Mouse (Mus musculus): ENCODE results near the gene Npc2. TPM values are rescaled to one million over a fixed set of nuclear protein-coding genes. Genes with fewer than 3 reads are reported as not detected.

Gene Npc2
- total RNA-seq, 2 experiments from 2014 or later: 25.9 to 28.2 TPM

- Histone ChIP-seq H3K27ac (peak overlapping the region; percentile 90), H3K4me3 (peak overlapping the region; percentile 65)
- TF ChIP-seq CTCF (conservative IDR thresholded peaks at IDR 0.05): no peak
- no peak for DNase-seq (ENCODE audit: low spot score in 2 of 2)
These were observed 901 bp downstream of the Npc2 start for GRCm38 (mm10) chr12:84771981-84772520.

GRCm38 (mm10) chr12:84769624-84770023, 3.3 kb downstream of the Npc2 start:
- H3K4me3 ChIP-seq: no peak overlapping the region
- no peak for TF ChIP-seq CTCF (conservative IDR thresholded peaks at IDR 0.05)
- no peak overlapping the region for H3K27ac ChIP-seq
- no peak for DNase-seq (ENCODE audit: low spot score in 2 of 2)

DNA sequence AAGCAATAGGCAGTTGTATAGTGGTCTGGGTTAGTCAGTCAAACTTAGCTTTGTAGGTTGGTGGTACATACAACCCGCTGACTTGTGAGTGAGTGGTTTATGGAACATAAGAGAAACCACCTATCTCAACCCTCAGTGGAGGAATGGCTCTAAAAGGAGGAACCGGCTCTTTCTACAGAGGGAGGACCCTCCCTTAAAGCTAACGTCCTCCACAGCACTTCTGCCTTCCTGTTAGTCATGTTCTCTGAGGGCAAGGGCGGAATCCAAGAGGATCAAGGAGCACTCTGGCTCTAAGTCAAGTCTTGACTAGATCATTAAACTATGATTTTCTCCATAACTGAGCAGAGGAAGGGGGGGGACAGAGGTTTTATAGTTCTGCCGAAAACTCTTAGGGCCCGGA, 5.4 kb downstream of the Npc2 start:
- DNase-seq (ENCODE audit: low spot score in 2 of 2): no peak
- TF ChIP-seq CTCF (conservative IDR thresholded peaks at IDR 0.05): no peak
- Histone ChIP-seq H3K4me3 (no peak overlapping the region), H3K27ac (no peak overlapping the region)

GRCm38 (mm10) chr12:84766113-84766735, 6.7 kb downstream of the Npc2 start:
- no peak for TF ChIP-seq CTCF (conservative IDR thresholded peaks at IDR 0.05)
- Histone ChIP-seq H3K4me3 (no peak overlapping the region), H3K27ac (no peak overlapping the region)
- DNase-seq (ENCODE audit: low spot score in 2 of 2): no peak

- no peak overlapping the region for H3K27ac ChIP-seq
- H3K4me3 ChIP-seq: no peak overlapping the region
- TF ChIP-seq CTCF (conservative IDR thresholded peaks at IDR 0.05): no peak
- no peak for DNase-seq (ENCODE audit: low spot score in 2 of 2)
These were observed 7.4 kb downstream of the Npc2 start for GRCm38 (mm10) chr12:84765506-84765905.

- no peak overlapping the region for H3K4me3 ChIP-seq
- H3K27ac ChIP-seq: no peak overlapping the region
- DNase-seq (ENCODE audit: low spot score in 2 of 2): no peak
- no peak for TF ChIP-seq CTCF (conservative IDR thresholded peaks at IDR 0.05)
These were observed 8.2 kb downstream of the Npc2 start for GRCm38 (mm10) chr12:84764756-84765155.

DNA sequence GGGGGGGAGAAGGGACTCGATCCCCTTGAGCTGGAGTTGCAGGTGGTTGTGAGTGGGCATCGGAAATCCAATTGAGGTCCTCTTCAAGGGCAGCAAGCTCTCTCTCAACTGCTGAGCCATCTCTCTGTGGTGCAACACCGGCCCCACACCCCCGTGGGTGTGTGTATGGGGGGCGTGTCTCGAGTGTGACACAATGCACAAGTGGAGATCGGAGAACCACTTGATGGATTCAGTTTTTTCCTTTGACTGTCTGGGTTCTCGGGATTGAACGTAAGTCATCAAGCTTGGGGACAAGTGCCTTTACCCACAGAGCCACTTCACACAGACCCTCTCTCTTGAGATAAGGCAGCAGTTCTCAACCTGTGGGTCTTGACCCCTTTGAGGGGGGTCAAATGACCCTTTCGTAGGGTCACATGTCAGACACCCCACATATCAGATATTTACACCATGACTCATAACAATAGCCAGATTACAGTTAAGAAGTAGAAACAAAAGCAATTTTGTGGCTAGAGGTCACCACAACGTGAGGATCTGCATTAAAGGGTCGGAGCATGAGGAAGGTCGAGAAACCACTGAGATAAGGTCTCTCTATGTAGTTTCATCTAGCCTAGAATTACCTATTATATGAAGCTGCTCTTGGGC, 9.3 kb downstream of the Npc2 start:
- no peak for TF ChIP-seq CTCF (conservative IDR thresholded peaks at IDR 0.05)
- Histone ChIP-seq H3K27ac (no peak overlapping the region), H3K4me3 (no peak overlapping the region)
- DNase-seq (ENCODE audit: low spot score in 2 of 2): no peak

- no peak for DNase-seq (ENCODE audit: low spot score in 2 of 2)
- no peak for TF ChIP-seq CTCF (conservative IDR thresholded peaks at IDR 0.05)
- H3K4me3 ChIP-seq: no peak overlapping the region
- no peak overlapping the region for H3K27ac ChIP-seq
These were observed 10.4 kb downstream of the Npc2 start for GRCm38 (mm10) chr12:84762532-84762931.

- DNase-seq (ENCODE audit: low spot score in 2 of 2): no peak
- Histone ChIP-seq H3K4me3 (no peak overlapping the region), H3K27ac (no peak overlapping the region)
- TF ChIP-seq CTCF (conservative IDR thresholded peaks at IDR 0.05): peak; percentile 71
These were observed 13.9 kb downstream of the Npc2 start for GRCm38 (mm10) chr12:84759063-84759462.

DNA sequence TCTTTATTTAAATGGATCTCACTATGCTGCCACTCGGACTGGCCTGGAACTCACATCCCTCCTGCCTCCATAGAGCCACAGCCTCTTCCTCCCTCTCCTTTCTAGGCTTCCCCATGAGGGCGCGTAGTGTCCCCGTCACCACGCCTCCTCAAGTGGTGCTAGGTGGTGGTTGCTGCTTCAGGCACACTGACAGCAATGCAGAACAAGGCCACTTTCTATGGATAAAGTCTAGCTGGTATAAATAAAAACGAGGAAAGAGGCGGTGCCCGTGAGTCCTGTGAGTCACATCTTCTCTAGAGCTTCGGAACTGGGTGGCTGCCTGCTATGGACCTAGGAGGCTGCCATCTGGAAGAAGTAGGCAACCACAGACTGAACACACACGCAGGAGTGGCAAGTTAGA, 16.9 kb downstream of the Npc2 start:
- H3K4me3 ChIP-seq: no peak overlapping the region
- TF ChIP-seq CTCF (conservative IDR thresholded peaks at IDR 0.05): no peak
- DNase-seq (ENCODE audit: low spot score in 2 of 2): peak in 1 of 2 experiments; percentile 31
- no peak overlapping the region for H3K27ac ChIP-seq

DNA sequence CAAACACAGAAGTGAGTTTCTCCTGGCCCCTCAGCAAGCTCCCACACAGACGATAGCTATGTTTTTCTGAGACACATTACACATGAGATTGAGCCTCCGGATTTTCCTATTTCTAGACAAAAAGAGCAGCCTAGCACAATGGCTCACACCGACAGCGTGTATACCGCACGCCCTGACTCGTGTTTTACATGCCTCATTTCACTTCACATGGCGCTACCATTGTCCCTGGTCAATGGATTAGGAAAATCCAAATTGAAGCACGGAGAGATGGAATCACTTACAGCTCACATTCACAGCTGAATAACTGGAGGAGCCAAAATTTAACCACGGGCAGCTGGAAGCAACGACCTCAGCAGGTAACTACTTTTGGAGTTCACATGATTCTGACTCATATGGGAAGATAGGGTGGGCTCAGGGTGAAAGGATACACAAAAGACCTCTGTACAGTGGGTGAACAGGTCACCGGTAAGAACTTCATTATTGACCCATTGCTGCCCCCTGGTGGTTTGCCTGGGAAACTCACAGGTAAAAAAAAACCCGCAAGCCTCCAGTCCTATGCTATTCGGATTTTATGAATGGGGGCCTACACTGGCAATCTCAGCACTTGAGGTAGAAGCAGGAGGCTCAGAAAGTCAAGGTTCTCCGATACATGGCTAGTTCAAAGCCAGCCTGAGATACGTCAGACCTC, 17.8 kb downstream of the Npc2 start:
- peak in 1 of 2 experiments; percentile 81 for DNase-seq (ENCODE audit: low spot score in 2 of 2)
- Histone ChIP-seq H3K4me3 (no peak overlapping the region), H3K27ac (no peak overlapping the region)
- TF ChIP-seq CTCF (conservative IDR thresholded peaks at IDR 0.05): peak; percentile 88

DNA sequence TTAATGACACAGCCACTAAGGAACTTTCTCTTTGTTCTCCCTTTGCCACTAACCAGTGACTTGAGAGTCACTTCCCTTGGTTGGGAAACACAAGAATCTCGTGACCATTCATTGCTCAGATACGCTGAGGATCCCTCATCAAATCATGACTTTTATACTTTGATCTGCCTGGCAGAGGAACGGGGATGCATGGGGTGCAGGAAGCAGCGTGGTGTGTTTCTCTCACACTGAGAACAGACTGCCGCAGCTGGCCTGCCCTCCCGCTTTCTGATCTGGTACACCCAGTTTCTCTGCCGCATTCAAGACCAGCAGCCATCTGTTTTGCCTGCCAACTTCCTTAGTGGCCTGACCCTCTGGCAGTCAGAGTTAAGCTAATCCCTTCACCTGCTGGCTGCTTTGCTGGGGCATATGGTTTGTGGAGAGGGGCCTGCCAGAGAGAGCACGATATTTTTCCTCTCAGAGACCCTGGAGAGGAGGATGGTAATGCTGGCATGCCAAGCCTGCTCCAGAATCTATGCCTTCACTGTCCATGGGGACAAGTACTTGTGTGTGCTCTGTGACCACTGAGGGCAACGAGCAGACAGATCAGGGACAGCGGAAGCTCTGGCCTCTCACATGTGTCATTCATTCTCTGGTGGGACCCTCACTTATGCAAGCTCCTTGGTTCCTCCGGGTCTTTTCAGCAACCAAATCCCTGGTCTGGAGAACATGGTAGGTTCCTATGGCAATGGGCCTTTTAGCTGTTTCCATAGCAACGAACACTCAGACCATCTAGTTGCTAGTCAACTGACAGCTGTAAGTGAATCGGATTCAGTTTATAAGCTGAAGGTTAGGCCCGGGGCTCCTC, 20.6 kb downstream of the Npc2 start:
- DNase-seq (ENCODE audit: low spot score in 2 of 2): peak in 1 of 2 experiments; percentile 27

More for the DNA sequence above, 20.6 kb downstream of the Npc2 start:
- TF ChIP-seq CTCF (conservative IDR thresholded peaks at IDR 0.05): no peak
- Histone ChIP-seq H3K27ac (peak overlapping the region; percentile 75), H3K4me3 (0 out of 2 replicates have a peak overlapping the region, but pooled peaks have one; percentile 15)

All from layer of hippocampus, adult 2 months (tissue).